Mouse (Mus musculus): Measurements from ENCODE around the gene Rbbp6.

GRCm38 (mm10) chr7:123046473-123047091 is 81.1 kb downstream of the Rbbp6 start:
- no peak for TF ChIP-seq REST (IDR thresholded peaks at IDR 0.05; ENCODE audit: insufficient read depth, insufficient read length)
- TF ChIP-seq POLR2A (IDR thresholded peaks at IDR 0.05; ENCODE audit: insufficient read length, low read depth): no peak
